Mouse (Mus musculus) midbrain, postnatal 0 days (tissue): Measurements from ENCODE around the gene Slc44a1. TPM values are rescaled to one million over a fixed set of nuclear protein-coding genes. Genes with fewer than 3 reads are reported as not detected.

Source experiments
- ATAC-seq: fragments of 200-750 bp; cut with Nextera tagmentation; 2 replicates; pipeline ENCODE4 v1.8.0; 2017; ENCODE audit warnings: moderate number of reproducible peaks, mild to moderate bottlenecking, moderate TSS enrichment, moderate library complexity; ENCODE audit not compliant: low FRiP score
- DNase-seq: peaks from one replicate; pipeline ENCODE4 v3.0.0-alpha.2; 2015; ENCODE audit warnings: low spot score
- H3K27ac ChIP-seq: fragments of 300-500 bp; sonication (generic); 2 replicates; pipeline ENCODE4 v1.5.1; 2014; ENCODE audit warnings: low read depth, mild to moderate bottlenecking, low read length, mixed read lengths
- H3K27me3 ChIP-seq: fragments of 300-500 bp; sonication (generic); 2 replicates; pipeline ENCODE4 v1.6.1; 2014; ENCODE audit warnings: low read length, control low read depth, mixed read lengths; ENCODE audit not compliant: insufficient read depth
- H3K36me3 ChIP-seq: fragments of 300-500 bp; sonication (generic); 2 replicates; pipeline ENCODE4 v1.6.1; 2014; ENCODE audit warnings: low read length, control low read depth, mixed read lengths; ENCODE audit not compliant: insufficient read depth
- H3K4me1 ChIP-seq: fragments of 300-500 bp; sonication (generic); 2 replicates; pipeline ENCODE4 v1.6.1; 2014; ENCODE audit warnings: mild to moderate bottlenecking, control low read depth, antibody characterized with exemption, low read length, mixed read lengths; ENCODE audit not compliant: insufficient read depth
- H3K4me2 ChIP-seq: fragments of 300-500 bp; sonication (generic); 2 replicates; pipeline ENCODE4 v1.6.1; 2014; ENCODE audit warnings: low read depth, mild to moderate bottlenecking, low read length, mixed read lengths; ENCODE audit not compliant: poor library complexity, severe bottlenecking
- H3K4me3 ChIP-seq: fragments of 300-500 bp; sonication (generic); 2 replicates; pipeline ENCODE4 v1.5.1; 2014; ENCODE audit warnings: low read depth, mild to moderate bottlenecking, low read length, moderate library complexity
- H3K9ac ChIP-seq: fragments of 300-500 bp; sonication (generic); replicated peaks from 2 replicates; pipeline ENCODE4 v1.6.1; 2014; ENCODE audit warnings: mild to moderate bottlenecking, low read length, moderate library complexity, mixed read lengths; ENCODE audit not compliant: poor library complexity, severe bottlenecking
- H3K9me3 ChIP-seq: fragments of 300-500 bp; sonication (generic); 2 replicates; pipeline ENCODE4 v1.6.1; 2016; ENCODE audit warnings: low read length, control low read depth
- CTCF ChIP-seq: IDR thresholded peaks from 2 replicates; pipeline ENCODE4 v1.5.1; 2016; ENCODE audit warnings: antibody characterized with exemption, mild to moderate bottlenecking
- WGBS: fragments of 180-500 bp; shearing (Covaris S2); extraction: QIAGEN DNeasy Blood & Tissue Kit; methylation state at CpG from one replicate; pipeline ENCODE4 v1.1.7; 2014; 5-methylcytosine and 5-hydroxymethylcytosine counted together
- polyA plus RNA-seq: library from polyadenylated mRNA; unstranded; fragments of >200 nt; fragmentation: Nextera tagmentation; extraction: Ambion mirVana; gene quantifications from 2 replicates; pipeline ENCODE4 v1.2.1, GENCODE M21; 2015
- total RNA-seq: library from RNA; depleted of rRNA; stranded (reverse); fragments of >200 nt; gene quantifications from 2 replicates; pipeline ENCODE4 v1.2.3, GENCODE M21; 2014

The Slc44a1 gene
- total and polyA plus RNA-seq, 2 experiments from 2014 or later, result 8.6 to 24.2 TPM

GRCm38 (mm10) chr4:53621490-53621889 is 181.3 kb downstream of the Slc44a1 start:
- Histone ChIP-seq H3K9me3 (no peaks in the 10 kb centered on the region), H3K36me3 (no peaks in the 10 kb centered on the region), H3K9ac (no peak overlapping the region), H3K27me3 (no peaks in the 10 kb centered on the region), H3K4me2 (no peak overlapping the region), H3K4me1 (no peaks in the 10 kb centered on the region), H3K4me3 (no peak overlapping the region), H3K27ac (no peak overlapping the region)
- DNase-seq, result no peak
- TF ChIP-seq CTCF, result no peak
- WGBS, result 83% methylated on average over 5 of the region's 5 CpGs
- ATAC-seq, result no peak

- Histone ChIP-seq H3K4me1 (no peaks in the 10 kb centered on the region), H3K9me3 (no peaks in the 10 kb centered on the region), H3K4me2 (no peak overlapping the region), H3K4me3 (no peak overlapping the region), H3K27me3 (no peaks in the 10 kb centered on the region), H3K36me3 (no peaks in the 10 kb centered on the region), H3K27ac (no peak overlapping the region), H3K9ac (no peak overlapping the region)
- ATAC-seq, result no peak
- no peak for DNase-seq
- WGBS, result 82% methylated on average over 1 of the region's 1 CpGs
- TF ChIP-seq CTCF, result no peak
Observed at GRCm38 (mm10) chr4:53623711-53624110, 183.5 kb downstream of the Slc44a1 start.

GRCm38 (mm10) chr4:53624816-53625215 is 184.6 kb downstream of the Slc44a1 start:
- no peaks in the 10 kb centered on the region for H3K4me1 ChIP-seq
- H3K4me2 ChIP-seq, result no peak overlapping the region

GRCm38 (mm10) chr4:53625263-53625662 is 185.1 kb downstream of the Slc44a1 start:
- no peaks in the 10 kb centered on the region for H3K36me3 ChIP-seq

More at GRCm38 (mm10) chr4:53624816-53625215, 184.6 kb downstream of the Slc44a1 start:
- Histone ChIP-seq H3K9ac (no peak overlapping the region), H3K27ac (no peak overlapping the region), H3K36me3 (no peaks in the 10 kb centered on the region), H3K9me3 (no peaks in the 10 kb centered on the region), H3K27me3 (no peaks in the 10 kb centered on the region), H3K4me3 (no peak overlapping the region)
- ATAC-seq (0 out of 2 replicates have a peak, but pooled peaks have one; percentile 27), DNase-seq (peak; percentile 60)
- no peak for TF ChIP-seq CTCF
- WGBS, result 12% methylated on average over 4 of the region's 4 CpGs

GRCm38 (mm10) chr4:53628924-53629323 is 188.7 kb downstream of the Slc44a1 start:
- no peak for DNase-seq
- no peak overlapping the region for H3K4me2 ChIP-seq

More at GRCm38 (mm10) chr4:53625263-53625662, 185.1 kb downstream of the Slc44a1 start:
- TF ChIP-seq CTCF, result no peak
- H3K27me3 ChIP-seq, result no peaks in the 10 kb centered on the region
- H3K4me3 ChIP-seq, result no peak overlapping the region
- no peak for DNase-seq
- H3K9me3 ChIP-seq, result no peaks in the 10 kb centered on the region
- H3K4me2 ChIP-seq, result no peak overlapping the region
- H3K9ac ChIP-seq, result no peak overlapping the region
- no peaks in the 10 kb centered on the region for H3K4me1 ChIP-seq
- WGBS, result 58% methylated on average over 3 of the region's 3 CpGs
- no peak for ATAC-seq
- no peak overlapping the region for H3K27ac ChIP-seq

GRCm38 (mm10) chr4:53630963-53631315 is 190.7 kb downstream of the Slc44a1 start:
- Histone ChIP-seq H3K27ac (peak overlapping the region; percentile 84), H3K4me3 (peak overlapping the region; percentile 90), H3K9me3 (no peaks in the 10 kb centered on the region), H3K27me3 (no peaks in the 10 kb centered on the region), H3K4me2 (peak overlapping the region; percentile 61), H3K4me1 (peaks cover 17% of the 10 kb centered on the region; the same call in 1 of the 2 replicates), H3K36me3 (no peaks in the 10 kb centered on the region), H3K9ac (peak overlapping the region; percentile 71)
- 4% methylated on average over 12 of the region's 12 CpGs for WGBS
- DNase-seq (no peak), ATAC-seq (peak; percentile 52)
- TF ChIP-seq CTCF, result no peak

More at GRCm38 (mm10) chr4:53628924-53629323, 188.7 kb downstream of the Slc44a1 start:
- Histone ChIP-seq H3K27me3 (no peaks in the 10 kb centered on the region), H3K9me3 (no peaks in the 10 kb centered on the region), H3K27ac (no peak overlapping the region), H3K36me3 (no peaks in the 10 kb centered on the region), H3K9ac (no peak overlapping the region), H3K4me3 (no peak overlapping the region), H3K4me1 (peaks cover 14% of the 10 kb centered on the region; the same call in 1 of the 2 replicates)
- no peak for TF ChIP-seq CTCF
- WGBS, result 63% methylated on average over 4 of the region's 4 CpGs
- no peak for ATAC-seq
